Mouse (Mus musculus) leukemia stem cell, adult 10-12 weeks (primary cell): ENCODE measurements around the gene Smpd3. TPM values are rescaled to one million over a fixed set of nuclear protein-coding genes. Genes with fewer than 3 reads are reported as not detected.

Source experiments
- polyA plus RNA-seq: library from polyadenylated mRNA; stranded (reverse); fragments of >175 nt; gene quantifications from 2 replicates; pipeline ENCODE4 v1.2.3, GENCODE M21; 2012; ENCODE audit warnings: low replicate concordance

Smpd3 gene
- polyA plus RNA-seq = 0.20 and 0.36 TPM in 2 replicates

GRCm38 (mm10) chr8:106337852-106338521, at the start of gene Smpd3:
Gene Smpd3 (minus strand): TSS chr8:106337988.

GRCm38 (mm10) chr8:106210821-106211345, 126.9 kb downstream of the Smpd3 start, which contains the start of the genes Slc7a6os and Prmt7:
Gene Slc7a6os (minus strand): TSS chr8:106210935.
Gene Prmt7 (plus strand): TSS chr8:106210936.

Other genes starting within 250 kb of the Smpd3 start
- 0.09 TPM in 1 of 2 replicates, not detected in the other for gene Esrp2, start 201.0 kb downstream of the Smpd3 start, polyA plus RNA-seq
- gene Pla2g15, start 187.6 kb downstream of the Smpd3 start, polyA plus RNA-seq = 9.8 and 15.4 TPM in 2 replicates
- gene Slc7a6, start 169.1 kb downstream of the Smpd3 start, polyA plus RNA-seq = 0.93 and 1.3 TPM in 2 replicates
- gene Slc7a6os, start 127.1 kb downstream of the Smpd3 start, polyA plus RNA-seq = 13.4 and 14.1 TPM in 2 replicates
- 3.3 and 44.3 TPM in 2 replicates for gene Prmt7, start 127.1 kb downstream of the Smpd3 start, polyA plus RNA-seq
- 1.3 and 2.7 TPM in 2 replicates for gene Zfp90, start 77.3 kb upstream of the Smpd3 start, polyA plus RNA-seq
- not detected in 2 replicates for gene 6030452D12Rik, start 162.5 kb upstream of the Smpd3 start, polyA plus RNA-seq
- 0.18 TPM in 1 of 2 replicates, not detected in the other for gene Cdh3, start 172.9 kb upstream of the Smpd3 start, polyA plus RNA-seq
- gene Gm10073, start 235.5 kb upstream of the Smpd3 start, polyA plus RNA-seq = 2.4 and 20.7 TPM in 2 replicates